Mouse (Mus musculus) MEL (cell line): ENCODE data around the gene Lman1l.

Experiments used
- CTCF ChIP-seq, 3 experiments: IDR thresholded peaks in 2 of 3; conservative IDR thresholded peaks in 1 of 3; 2 replicates each; pipeline ENCODE4 v1.5.1; 2011 to 2012; ENCODE audit warnings: low read length in 3 of 3, low read depth in 2 of 3, mild to moderate bottlenecking in 2 of 3, improper control_type of control experiment in 1 of 3, inconsistent platforms in 1 of 3, mixed read lengths in 1 of 3, moderate library complexity in 1 of 3; ENCODE audit not compliant: control insufficient read depth in 1 of 3, insufficient read depth in 1 of 3, poor library complexity in 1 of 3, severe bottlenecking in 1 of 3
- EP300 ChIP-seq, 2 experiments: IDR thresholded peaks; 2 replicates each; pipeline ENCODE4 v1.6.1; 2011; ENCODE audit warnings: improper control_type of control experiment in 2 of 2, low read length in 2 of 2, low read depth in 1 of 2, mild to moderate bottlenecking in 1 of 2
- KAT2A ChIP-seq: conservative IDR thresholded peaks from 2 replicates; pipeline ENCODE4 v1.6.1; 2012; ENCODE audit warnings: low read depth, low read length, improper control_type of control experiment, inconsistent platforms
- MAX ChIP-seq: IDR thresholded peaks from 2 replicates; pipeline ENCODE4 v1.6.1; 2011; ENCODE audit warnings: low read length, improper control_type of control experiment
- MXI1 ChIP-seq: IDR thresholded peaks from 2 replicates; pipeline ENCODE4 v1.6.1; 2011; ENCODE audit warnings: mild to moderate bottlenecking, low read depth, low read length, improper control_type of control experiment
- POLR2A ChIP-seq, 2 experiments: IDR thresholded peaks; 2 replicates each; pipeline ENCODE4 v1.6.1; 2011 to 2012; ENCODE audit warnings: low read length in 2 of 2, mild to moderate bottlenecking in 2 of 2, control low read depth in 1 of 2, improper control_type of control experiment in 1 of 2, low read depth in 1 of 2, moderate library complexity in 1 of 2; ENCODE audit not compliant: control insufficient read depth in 1 of 2, insufficient read depth in 1 of 2, poor library complexity in 1 of 2
- RCOR1 ChIP-seq: IDR thresholded peaks from 2 replicates; pipeline ENCODE4 v1.6.1; 2012; ENCODE audit warnings: low read depth, mild to moderate bottlenecking, inconsistent platforms, low read length, improper control_type of control experiment
- SMC3 ChIP-seq: IDR thresholded peaks from 2 replicates; pipeline ENCODE4 v1.6.1; 2011; ENCODE audit warnings: low read depth, low read length, improper control_type of control experiment
- UBTF ChIP-seq: IDR thresholded peaks from 2 replicates; pipeline ENCODE4 v1.6.1; 2012; ENCODE audit warnings: low read depth, mild to moderate bottlenecking, inconsistent platforms, low read length, improper control_type of control experiment, moderate library complexity, borderline replicate concordance; ENCODE audit not compliant: insufficient read depth
- ZC3H11A ChIP-seq: IDR thresholded peaks from 2 replicates; pipeline ENCODE4 v1.6.1; 2012; ENCODE audit warnings: low read depth, mild to moderate bottlenecking, inconsistent platforms, low read length, improper control_type of control experiment
- ZKSCAN1 ChIP-seq: IDR thresholded peaks from 2 replicates; pipeline ENCODE4 v1.6.1; 2012; ENCODE audit warnings: low read depth, mild to moderate bottlenecking, inconsistent platforms, low read length, improper control_type of control experiment, moderate library complexity

GRCm38 (mm10) chr9:57637741-57638322 lies 17.3 kb upstream of the Lman1l start:
- TF ChIP-seq POLR2A (IDR thresholded peaks at IDR 0.05; ENCODE audit: control insufficient read depth in 1 of 2, insufficient read depth in 1 of 2, low read depth in 1 of 2, low read length in 2 of 2, poor library complexity in 1 of 2) (no peak), ZC3H11A (no peak), EP300 (IDR thresholded peaks at IDR 0.05; ENCODE audit: low read depth in 1 of 2, low read length in 2 of 2) (no peak), MAX (no peak), MXI1 (no peak; the same call in 1 of the 2 replicates), CTCF (IDR thresholded peaks at IDR 0.05 in 2 of 3, conservative IDR thresholded peaks at IDR 0.05 in 1 of 3; ENCODE audit: control insufficient read depth in 1 of 3, insufficient read depth in 1 of 3, low read depth in 2 of 3, low read length in 3 of 3, poor library complexity in 1 of 3, severe bottlenecking in 1 of 3) (no peak), KAT2A (no peak), ZKSCAN1 (no peak), SMC3 (no peak), RCOR1 (no peak), UBTF (no peak)
